Mouse (Mus musculus): ENCODE data around the gene Dnaaf2.

The Dnaaf2 gene

GRCm38 (mm10) chr12:69204052-69204833 lies 6.0 kb upstream of the Dnaaf2 start, which contains the start of gene Gm49384:
Gene Gm49384 (minus strand): TSS chr12:69204267.
- ATAC-seq (ENCODE audit: insufficient number of reproducible peaks, low FRiP score, low TSS enrichment) = no peak

GRCm38 (mm10) chr12:69198985-69199384 lies 756 bp upstream of the Dnaaf2 start:
- no peak for ATAC-seq (ENCODE audit: insufficient number of reproducible peaks, low FRiP score, low TSS enrichment)

- ATAC-seq (ENCODE audit: insufficient number of reproducible peaks, low FRiP score, low TSS enrichment) = peak; percentile 54
These were observed 658 bp downstream of the Dnaaf2 start for GRCm38 (mm10) chr12:69197378-69198163.

DNA sequence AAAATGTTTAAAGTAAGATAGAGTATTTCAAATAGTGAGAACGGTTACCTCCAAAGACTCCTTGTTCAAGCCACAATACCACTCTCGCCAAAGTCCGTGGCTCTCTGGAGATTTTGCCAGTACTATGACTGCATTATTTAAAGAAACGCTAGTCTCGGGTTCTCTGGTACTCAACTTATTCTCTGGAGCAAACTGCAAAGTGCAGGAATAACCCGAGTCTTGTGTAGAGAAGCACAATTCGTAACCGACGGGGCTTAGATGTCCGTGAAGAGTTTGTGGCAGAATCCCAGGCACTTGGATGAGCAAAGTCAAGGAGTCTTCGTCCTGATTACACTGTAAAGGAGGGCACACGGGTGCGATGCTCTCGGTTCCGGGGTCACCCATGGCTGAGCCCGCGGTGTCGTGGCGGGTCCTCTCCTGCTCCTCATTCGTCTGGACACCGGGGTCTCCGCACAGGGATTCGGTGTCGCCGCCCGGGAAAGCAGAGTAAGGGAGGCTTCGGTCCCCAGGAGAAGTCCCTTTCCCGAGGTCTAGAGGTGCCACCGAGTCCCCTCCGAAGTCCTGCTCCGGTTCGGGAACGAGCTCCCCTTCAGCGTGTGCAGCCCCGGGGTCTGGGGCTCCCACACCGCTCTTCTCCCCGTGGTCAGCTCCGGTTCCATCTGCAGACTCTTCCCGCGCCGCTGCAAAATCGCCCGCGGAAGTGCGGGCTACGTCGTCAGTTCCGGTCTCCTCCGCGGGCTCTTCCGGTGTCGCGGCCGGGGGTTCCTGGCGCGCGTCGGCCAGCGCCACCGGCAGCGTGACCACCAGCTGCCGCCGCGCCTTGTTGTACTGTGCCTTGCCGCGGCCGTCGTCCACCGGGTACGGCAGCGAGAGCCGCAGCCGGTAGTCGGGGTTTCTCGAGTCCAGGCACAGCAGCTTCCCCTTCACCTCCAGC lies 1.5 kb downstream of the Dnaaf2 start, which contains the start of gene Gm49383:
Gm49383 (minus strand) TSS at position 661 of the 934 bp plus-strand sequence.
- peak; percentile 89 for ATAC-seq (ENCODE audit: insufficient number of reproducible peaks, low FRiP score, low TSS enrichment)

DNA sequence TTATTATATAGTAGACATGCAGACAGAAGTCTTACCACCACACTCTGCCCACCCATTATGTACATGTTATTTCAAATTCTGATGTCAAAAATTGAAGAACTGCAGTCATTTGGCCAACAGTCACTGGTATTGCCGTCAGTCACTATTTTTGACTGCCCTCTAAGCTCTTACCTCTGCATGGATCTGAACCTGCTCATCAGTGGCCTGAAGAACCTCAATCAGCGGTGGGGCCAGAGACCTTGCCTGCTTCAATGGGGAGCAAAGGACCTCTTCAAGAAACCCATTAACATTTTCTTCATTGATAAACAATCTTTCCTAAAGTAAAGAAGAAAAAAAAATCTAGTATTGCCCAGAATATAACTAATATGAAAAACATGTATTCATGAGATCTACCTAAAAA lies 5.6 kb downstream of the Dnaaf2 start:
- no peak for ATAC-seq (ENCODE audit: insufficient number of reproducible peaks, low FRiP score, low TSS enrichment)

DNA sequence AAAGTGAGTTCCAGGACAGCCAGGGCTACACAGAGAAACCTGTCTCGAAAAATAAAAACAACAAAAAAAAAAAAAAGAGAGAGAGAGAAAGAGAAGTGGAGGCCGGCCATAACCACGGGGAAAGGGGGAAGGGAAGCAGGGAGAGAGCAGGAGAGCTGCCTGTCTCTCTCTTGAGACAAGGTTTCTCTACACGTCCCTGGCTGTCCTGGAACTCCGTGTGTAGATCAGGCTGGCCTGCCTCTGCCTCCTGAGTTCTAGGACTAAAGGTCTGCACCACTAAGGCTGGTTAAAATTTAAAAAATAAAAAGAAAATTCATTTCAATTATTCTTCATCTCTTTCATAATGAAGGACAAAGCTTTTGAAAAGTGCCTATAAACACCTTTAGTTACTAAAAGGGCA lies 6.8 kb downstream of the Dnaaf2 start:
- ATAC-seq (ENCODE audit: insufficient number of reproducible peaks, low FRiP score, low TSS enrichment) = no peak

GRCm38 (mm10) chr12:69190522-69190921 lies 7.7 kb downstream of the Dnaaf2 start:
- no peak for ATAC-seq (ENCODE audit: insufficient number of reproducible peaks, low FRiP score, low TSS enrichment)

- no peak for ATAC-seq (ENCODE audit: insufficient number of reproducible peaks, low FRiP score, low TSS enrichment)
These were observed 8.2 kb downstream of the Dnaaf2 start for GRCm38 (mm10) chr12:69190074-69190473.

DNA sequence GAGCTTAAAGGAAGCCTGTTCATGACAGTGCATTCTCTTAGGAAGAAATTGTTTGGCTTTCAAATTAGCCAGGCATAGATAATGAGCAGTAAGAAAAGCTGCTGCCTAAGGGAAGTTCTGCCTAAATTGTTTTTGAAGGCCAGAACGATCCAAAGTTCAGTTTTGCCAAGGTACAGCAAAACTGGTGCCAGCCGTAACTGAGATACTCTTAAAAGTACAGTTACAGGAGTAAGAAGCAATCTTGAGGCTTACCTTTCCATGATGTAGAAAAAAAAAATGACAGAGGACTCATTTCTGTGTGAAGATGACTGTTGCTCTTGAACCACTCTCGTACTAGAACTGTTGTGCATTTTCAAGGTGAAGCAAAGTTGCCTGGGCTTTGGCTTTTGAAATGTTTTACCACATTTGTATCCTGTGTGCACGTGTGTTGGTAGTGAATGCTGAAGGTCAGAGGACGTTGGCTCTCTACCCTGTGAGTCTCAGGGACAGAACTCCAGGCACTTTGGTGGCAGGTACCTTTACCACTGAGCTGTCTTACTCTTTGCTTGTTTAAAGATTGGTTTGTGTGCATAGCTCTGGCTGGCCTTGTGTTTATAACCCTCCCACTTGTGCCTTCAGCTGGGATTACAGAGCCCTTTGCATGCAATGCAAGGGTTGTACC lies 11.3 kb downstream of the Dnaaf2 start:
- ATAC-seq (ENCODE audit: insufficient number of reproducible peaks, low FRiP score, low TSS enrichment) = no peak

DNA sequence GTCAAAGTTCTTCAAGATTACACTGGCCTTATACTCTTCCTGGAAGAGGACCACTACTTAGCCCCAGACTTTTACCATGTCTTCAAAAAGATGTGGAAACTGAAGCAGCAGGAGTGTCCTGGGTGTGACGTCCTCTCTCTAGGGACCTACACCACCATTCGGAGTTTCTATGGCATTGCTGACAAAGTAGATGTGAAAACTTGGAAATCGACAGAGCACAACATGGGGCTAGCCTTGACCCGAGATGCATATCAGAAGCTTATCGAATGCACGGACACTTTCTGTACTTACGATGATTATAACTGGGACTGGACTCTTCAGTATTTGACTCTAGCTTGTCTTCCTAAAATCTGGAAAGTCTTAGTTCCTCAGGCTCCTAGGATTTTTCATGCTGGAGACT lies 12.9 kb downstream of the Dnaaf2 start:
- no peak for ATAC-seq (ENCODE audit: insufficient number of reproducible peaks, low FRiP score, low TSS enrichment)

DNA sequence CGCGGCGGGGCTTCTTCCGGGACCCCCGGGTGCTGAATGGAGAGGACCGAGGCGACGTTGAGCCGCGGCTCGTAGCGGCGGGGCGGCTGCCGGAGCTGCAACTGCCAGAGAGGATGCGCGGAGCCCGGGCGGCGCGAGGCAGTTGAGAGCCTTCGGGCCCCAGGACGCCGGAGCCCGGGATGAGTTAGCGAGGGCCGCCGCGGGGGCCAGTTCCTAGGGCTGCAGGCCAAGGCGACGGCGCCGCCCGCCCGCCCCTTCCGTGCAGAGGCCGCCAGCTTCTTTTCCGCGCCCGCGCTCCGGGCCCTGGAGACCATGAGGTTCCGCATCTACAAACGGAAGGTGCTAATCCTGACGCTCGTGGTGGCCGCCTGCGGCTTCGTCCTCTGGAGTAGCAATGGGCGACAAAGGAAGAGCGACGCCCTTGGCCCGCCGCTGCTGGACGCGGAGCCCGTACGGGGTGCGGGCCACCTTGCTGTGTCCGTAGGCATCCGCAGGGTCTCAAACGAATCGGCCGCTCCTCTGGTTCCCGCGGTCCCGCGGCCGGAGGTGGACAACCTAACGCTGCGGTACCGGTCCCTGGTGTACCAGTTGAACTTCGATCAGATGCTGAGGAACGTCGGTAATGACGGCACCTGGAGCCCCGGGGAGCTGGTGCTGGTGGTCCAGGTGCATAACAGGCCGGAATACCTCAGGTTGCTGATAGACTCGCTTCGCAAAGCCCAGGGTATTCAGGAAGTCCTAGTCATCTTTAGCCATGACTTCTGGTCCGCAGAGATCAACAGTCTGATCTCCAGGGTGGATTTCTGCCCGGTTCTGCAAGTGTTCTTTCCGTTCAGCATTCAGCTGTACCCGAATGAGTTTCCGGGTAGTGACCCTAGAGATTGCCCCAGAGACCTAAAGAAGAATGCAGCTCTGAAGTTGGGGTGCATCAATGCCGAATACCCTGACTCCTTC lies 13.6 kb downstream of the Dnaaf2 start:
- ATAC-seq (ENCODE audit: insufficient number of reproducible peaks, low FRiP score, low TSS enrichment) = peak; percentile 37; the same call in 1 of the 2 replicates

DNA sequence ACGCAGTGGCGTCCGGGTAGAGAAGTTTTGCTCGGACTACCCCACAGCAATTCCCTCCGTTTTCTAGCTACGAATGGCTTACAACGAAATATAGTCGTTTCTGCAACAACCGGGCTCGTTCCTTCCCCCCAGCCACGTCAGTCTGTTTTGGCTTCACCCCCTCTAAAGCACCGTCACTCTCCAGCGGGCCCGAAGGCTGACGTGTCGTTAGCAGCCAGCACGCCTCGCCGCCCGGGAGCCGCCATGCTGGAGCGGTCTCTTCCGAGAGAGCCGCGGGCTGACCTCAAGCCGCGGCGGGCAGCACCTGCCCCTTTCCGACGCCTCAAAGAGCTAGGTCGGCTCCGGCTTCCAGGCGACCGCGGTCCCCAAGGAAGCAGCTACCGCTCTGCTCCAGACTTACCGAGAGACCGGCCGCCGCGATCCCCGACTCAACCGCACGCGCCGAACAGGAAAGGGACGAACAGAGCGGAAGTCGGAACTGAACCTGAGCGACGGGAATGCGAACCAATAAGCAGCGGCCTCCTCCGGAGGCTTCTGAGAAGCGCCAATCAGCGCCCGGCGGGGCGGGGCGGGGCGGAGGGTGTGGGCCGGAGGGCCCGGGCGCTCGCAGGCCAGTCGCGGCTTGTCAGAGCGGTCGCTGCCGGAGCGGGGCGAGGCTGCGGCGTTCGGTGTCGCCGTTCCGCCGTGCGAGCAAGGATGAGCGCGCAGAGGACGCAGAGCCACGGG lies 14.5 kb downstream of the Dnaaf2 start, which contains the start of the genes Rpl36al and Mgat2:
Rpl36al (minus strand) TSS at position 501 of the 726 bp plus-strand sequence.
Mgat2 (plus strand) TSS at position 575 of the 726 bp plus-strand sequence.
- ATAC-seq (ENCODE audit: insufficient number of reproducible peaks, low FRiP score, low TSS enrichment) = peak; percentile 99

- ATAC-seq (ENCODE audit: insufficient number of reproducible peaks, low FRiP score, low TSS enrichment) = no peak
These were observed 16.4 kb downstream of the Dnaaf2 start for GRCm38 (mm10) chr12:69181800-69182199.

DNA sequence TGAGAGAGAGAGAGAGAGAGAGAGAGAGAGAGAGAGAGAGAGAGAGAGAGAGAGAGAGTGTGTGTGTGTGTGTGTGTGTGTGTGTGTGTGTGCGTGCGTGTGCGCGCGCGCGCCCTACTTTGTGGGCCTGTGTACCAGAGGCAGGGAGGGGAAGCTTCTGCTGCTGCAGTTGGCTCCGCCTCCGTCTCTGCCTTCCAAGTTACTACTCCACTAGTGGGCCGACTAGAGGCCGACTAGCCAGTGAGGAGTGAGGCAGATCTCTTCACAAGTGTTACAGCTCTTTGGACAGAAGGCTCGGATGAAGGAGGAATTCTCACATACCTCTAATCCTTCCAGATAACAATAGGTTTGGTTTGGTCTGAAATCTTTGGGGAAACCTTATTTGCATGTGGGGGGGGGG lies 18.9 kb downstream of the Dnaaf2 start:
- no peak for ATAC-seq (ENCODE audit: insufficient number of reproducible peaks, low FRiP score, low TSS enrichment)

GRCm38 (mm10) chr12:69177526-69177925 lies 20.7 kb downstream of the Dnaaf2 start:
- ATAC-seq (ENCODE audit: insufficient number of reproducible peaks, low FRiP score, low TSS enrichment) = no peak

DNA sequence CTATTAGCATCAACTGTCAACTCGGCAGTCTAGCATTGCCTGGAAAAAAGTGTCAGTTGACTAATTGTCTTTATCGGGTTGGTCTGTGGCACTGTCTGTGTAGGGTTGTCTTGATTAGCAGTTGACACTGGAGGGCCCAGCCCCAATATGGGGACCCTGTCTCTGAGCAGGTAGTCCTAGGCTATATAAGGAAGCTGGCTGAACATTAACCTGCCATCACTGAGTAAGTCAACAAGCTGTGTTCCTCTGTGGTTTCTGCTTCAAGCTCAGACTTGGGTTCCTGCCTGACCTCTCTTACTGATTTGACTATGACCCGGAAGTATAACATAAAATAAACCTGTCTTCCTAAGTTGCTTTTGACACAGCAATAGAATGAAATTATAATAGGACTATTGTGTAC lies 22.3 kb downstream of the Dnaaf2 start:
- no peak for ATAC-seq (ENCODE audit: insufficient number of reproducible peaks, low FRiP score, low TSS enrichment)

GRCm38 (mm10) chr12:69171307-69171706 lies 26.9 kb downstream of the Dnaaf2 start:
- no peak for ATAC-seq (ENCODE audit: insufficient number of reproducible peaks, low FRiP score, low TSS enrichment)
